Mouse (Mus musculus) bone marrow, adult 2 months (tissue): ENCODE measurements around the gene Clip1.

Experiments
- CTCF ChIP-seq: fragments of 200-500 bp; IDR thresholded peaks from 2 replicates; pipeline ENCODE4 v1.5.1; 2011; ENCODE audit warnings: low read length, control low read depth; ENCODE audit not compliant: control insufficient read depth, insufficient read depth
- POLR2A ChIP-seq: fragments of 200-500 bp; IDR thresholded peaks from 2 replicates; pipeline ENCODE4 v1.6.1; 2011; ENCODE audit warnings: low read depth, mild to moderate bottlenecking, control low read depth, low read length, borderline replicate concordance; ENCODE audit not compliant: control insufficient read depth

DNA sequence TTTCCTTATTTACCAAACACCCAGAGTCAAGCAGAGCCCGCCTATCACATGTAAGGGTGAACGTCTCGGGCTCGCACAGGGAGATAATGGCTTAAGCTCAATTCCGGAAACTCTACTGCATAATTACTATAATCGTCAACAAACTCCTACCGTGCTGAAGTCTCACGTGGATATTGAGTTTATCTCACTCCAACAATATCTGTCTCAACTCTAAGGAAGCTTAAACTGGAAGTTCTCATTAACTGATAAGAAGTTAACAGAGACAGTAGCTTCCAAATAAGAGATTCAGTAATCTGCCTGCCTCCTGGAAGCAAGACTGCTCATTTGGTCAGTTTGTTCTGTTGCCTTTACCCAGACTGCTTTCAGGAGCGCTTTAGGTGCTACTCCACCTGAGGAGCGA, 53.2 kb downstream of the Clip1 start:
- TF ChIP-seq POLR2A: no peak
- no peak for TF ChIP-seq CTCF
